Mouse (Mus musculus) midbrain, embryonic 12.5 days (tissue): ENCODE data around the gene Ube2v1. TPM values are rescaled to one million over a fixed set of nuclear protein-coding genes. Genes with fewer than 3 reads are reported as not detected.

Experiments
- ATAC-seq: fragments of 200-750 bp; cut with Nextera tagmentation; 2 replicates; pipeline ENCODE4 v1.8.0; 2017; ENCODE audit warnings: low read depth, moderate TSS enrichment, moderate library complexity; ENCODE audit not compliant: low FRiP score
- H3K27ac ChIP-seq: fragments of 300-500 bp; sonication (generic); replicated peaks from 2 replicates; pipeline ENCODE4 v1.5.1; 2016; ENCODE audit warnings: mild to moderate bottlenecking
- H3K27me3 ChIP-seq: fragments of 300-500 bp; sonication (generic); 2 replicates; pipeline ENCODE4 v1.6.1; 2016; ENCODE audit warnings: mild to moderate bottlenecking
- H3K36me3 ChIP-seq: fragments of 300-500 bp; sonication (generic); 2 replicates; pipeline ENCODE4 v1.6.1; 2016
- H3K4me1 ChIP-seq: fragments of 300-500 bp; sonication (generic); 2 replicates; pipeline ENCODE4 v1.6.1; 2016
- H3K4me2 ChIP-seq: fragments of 300-500 bp; sonication (generic); replicated peaks from 2 replicates; pipeline ENCODE4 v1.6.1; 2016; ENCODE audit warnings: mild to moderate bottlenecking, moderate library complexity
- H3K4me3 ChIP-seq: fragments of 300-500 bp; sonication (generic); 2 replicates; pipeline ENCODE4 v1.5.1; 2016; ENCODE audit warnings: mild to moderate bottlenecking
- H3K9ac ChIP-seq: fragments of 300-500 bp; sonication (generic); replicated peaks from 2 replicates; pipeline ENCODE4 v1.6.1; 2016; ENCODE audit warnings: mild to moderate bottlenecking, moderate library complexity
- H3K9me3 ChIP-seq: fragments of 300-500 bp; sonication (generic); 2 replicates; pipeline ENCODE4 v1.6.1; 2016; ENCODE audit warnings: mild to moderate bottlenecking
- WGBS: fragments of 180-500 bp; shearing (Covaris S2); methylation state at CpG from one replicate; pipeline ENCODE4 v1.1.7; 2016; 5-methylcytosine and 5-hydroxymethylcytosine counted together
- polyA plus RNA-seq: library from polyadenylated mRNA; unstranded; fragments of >200 nt; fragmentation: Nextera tagmentation; extraction: Ambion mirVana; gene quantifications from 2 replicates; pipeline ENCODE4 v1.2.1, GENCODE M21; 2016

Ube2v1 gene
- polyA plus RNA-seq, 1 experiment from 2014 or later: 322 TPM

DNA sequence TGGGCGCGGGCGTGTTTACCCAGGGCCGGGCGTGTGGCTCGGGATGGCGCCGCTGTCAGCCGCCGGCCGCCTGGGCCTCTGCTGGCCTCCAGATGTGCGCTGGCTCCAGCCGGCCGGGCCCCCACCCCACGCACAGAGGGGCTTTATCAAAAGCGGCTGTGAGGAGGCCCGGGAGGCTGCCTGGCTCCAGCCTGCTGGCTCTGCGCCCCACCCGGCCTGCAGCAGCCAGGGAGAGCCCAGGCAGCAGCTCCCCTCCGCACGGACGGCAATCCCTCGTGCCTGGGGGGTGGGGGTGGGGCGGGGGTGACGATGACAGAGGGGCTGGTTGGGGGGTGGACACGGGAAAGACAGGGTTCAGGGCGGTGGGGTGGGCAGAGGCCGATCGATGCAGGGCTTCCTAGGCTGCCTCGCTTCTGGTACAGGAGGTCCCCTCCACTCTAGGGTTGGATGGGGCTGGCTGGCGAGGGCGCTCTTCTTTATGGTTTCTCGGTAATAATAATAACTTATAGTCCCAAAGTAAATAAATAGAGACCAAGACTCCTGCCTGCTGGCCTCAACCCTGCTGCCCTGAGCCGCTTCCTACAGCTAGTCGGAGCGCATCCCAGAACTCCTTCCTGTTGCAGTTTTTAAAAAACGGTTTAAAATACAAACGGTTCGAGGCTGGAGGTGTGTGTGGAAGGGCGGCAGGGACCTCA is 34.3 kb downstream of the Ube2v1 start:
- WGBS: 27% methylated on average over 39 of the region's 40 CpGs
- Histone ChIP-seq H3K4me3 (peak overlapping the region; percentile 25), H3K27ac (0 out of 2 replicates have a peak overlapping the region, but pooled peaks have one; percentile 3), H3K36me3 (no peaks in the 10 kb centered on the region), H3K9ac (peak overlapping the region; percentile 43), H3K9me3 (no peaks in the 10 kb centered on the region), H3K27me3 (peaks cover 25% of the 10 kb centered on the region), H3K4me1 (peaks cover 21% of the 10 kb centered on the region), H3K4me2 (peak overlapping the region; percentile 47)
- peak; percentile 60; the same call in 1 of the 2 replicates for ATAC-seq

DNA sequence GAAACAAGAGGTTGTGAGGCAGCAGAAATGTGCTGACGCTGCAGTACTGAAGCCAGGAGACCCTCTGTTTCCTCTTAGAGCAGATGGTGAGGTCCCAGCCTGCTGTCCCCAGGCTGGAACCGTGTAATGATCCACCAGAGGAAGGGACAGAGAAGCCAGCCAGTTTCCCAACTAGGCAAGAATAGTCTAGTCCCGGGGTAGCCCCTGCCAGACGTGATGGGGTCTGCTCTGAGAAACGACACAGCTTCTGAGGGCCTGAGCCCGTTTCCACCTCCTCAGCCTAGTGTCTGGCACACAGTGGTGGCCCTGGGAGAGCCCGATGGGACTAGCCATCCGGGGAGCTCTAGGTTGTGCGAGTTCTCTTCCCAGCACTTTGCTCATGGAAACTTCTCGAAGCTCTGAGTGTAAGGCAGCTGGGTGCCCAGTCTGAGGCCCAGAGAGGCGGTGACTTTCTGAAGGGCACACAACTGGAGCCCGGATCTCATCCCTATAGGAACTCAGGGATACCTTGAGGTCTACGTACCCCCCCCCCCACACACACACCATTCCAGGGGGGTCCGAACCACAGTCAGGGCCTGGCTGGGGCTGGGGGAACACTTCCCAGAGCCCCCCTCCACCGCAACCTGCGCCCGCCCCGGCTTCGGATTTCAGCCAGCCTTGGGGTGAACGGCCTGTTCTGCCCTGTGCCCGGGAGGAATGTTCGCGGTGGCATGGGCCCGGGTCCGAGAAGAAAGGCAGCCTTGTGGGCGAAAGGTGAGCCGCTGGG is 35.0 kb downstream of the Ube2v1 start:
- WGBS: 50% methylated on average over 27 of the region's 27 CpGs

DNA sequence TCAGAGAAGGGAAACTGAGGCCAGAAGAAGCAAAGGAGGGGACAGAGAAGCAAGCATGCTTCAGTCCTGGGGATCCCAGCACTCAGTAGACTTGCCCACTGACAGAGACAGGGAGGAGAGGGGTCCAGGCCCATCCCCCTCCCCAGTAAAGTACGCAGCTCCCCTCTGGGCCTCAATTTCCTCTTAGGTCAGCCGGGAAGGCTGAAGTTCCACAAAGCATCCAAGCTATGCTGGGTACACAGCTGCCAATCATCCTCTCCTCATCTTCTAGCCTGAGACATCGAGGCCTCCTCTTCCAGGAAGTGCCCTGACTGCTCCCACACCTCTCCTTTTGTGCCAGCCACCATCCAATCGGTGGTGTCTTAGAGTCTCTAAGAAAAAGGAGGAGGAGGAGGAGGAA is 35.6 kb downstream of the Ube2v1 start:
- H3K9me3 ChIP-seq: no peaks in the 10 kb centered on the region
- WGBS: 49% methylated on average over 3 of the region's 4 CpGs
- H3K4me3 ChIP-seq: no peak overlapping the region
- no peak overlapping the region for H3K9ac ChIP-seq
- H3K27me3 ChIP-seq: peaks cover 25% of the 10 kb centered on the region
- no peak for ATAC-seq
- peaks cover 21% of the 10 kb centered on the region for H3K4me1 ChIP-seq
- H3K4me2 ChIP-seq: no peak overlapping the region
- no peaks in the 10 kb centered on the region for H3K36me3 ChIP-seq
- 0 out of 2 replicates have a peak overlapping the region, but pooled peaks have one; percentile 4 for H3K27ac ChIP-seq

More for the DNA sequence above, 35.0 kb downstream of the Ube2v1 start:
- Histone ChIP-seq H3K4me3 (peak overlapping the region; percentile 25), H3K9me3 (no peaks in the 10 kb centered on the region), H3K36me3 (no peaks in the 10 kb centered on the region), H3K9ac (peak overlapping the region; percentile 43), H3K4me1 (peaks cover 21% of the 10 kb centered on the region), H3K4me2 (peak overlapping the region; percentile 47), H3K27me3 (peaks cover 25% of the 10 kb centered on the region), H3K27ac (0 out of 2 replicates have a peak overlapping the region, but pooled peaks have one; percentile 39)
- ATAC-seq: no peak

DNA sequence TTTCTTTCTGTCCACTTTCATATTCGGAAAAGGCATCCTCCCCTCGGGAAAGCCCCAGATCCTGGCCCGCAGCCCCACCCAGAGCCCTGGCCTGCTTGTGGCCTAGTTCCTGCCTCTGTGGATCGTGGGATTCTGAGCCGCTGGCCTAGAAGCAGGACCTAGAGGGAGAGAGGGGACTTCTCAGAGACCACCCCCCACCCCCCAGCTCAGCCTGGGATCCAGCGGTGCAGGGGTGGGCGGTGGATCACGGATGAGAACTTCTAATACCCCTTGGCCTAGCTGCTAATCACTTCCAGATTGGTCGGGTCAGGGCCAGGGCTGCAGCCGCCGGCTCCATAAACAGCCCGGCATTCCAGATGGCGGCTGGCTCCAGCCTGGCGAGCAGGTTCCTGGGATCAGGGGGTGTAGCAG is 36.1 kb downstream of the Ube2v1 start:
- Histone ChIP-seq H3K27ac (peak overlapping the region; percentile 4; the same call in 1 of the 2 replicates), H3K27me3 (peaks cover 25% of the 10 kb centered on the region), H3K4me1 (peaks cover 21% of the 10 kb centered on the region), H3K4me3 (no peak overlapping the region), H3K9ac (0 out of 2 replicates have a peak overlapping the region, but pooled peaks have one; percentile 0), H3K9me3 (no peaks in the 10 kb centered on the region), H3K36me3 (no peaks in the 10 kb centered on the region), H3K4me2 (no peak overlapping the region)
- WGBS: 53% methylated on average over 14 of the region's 14 CpGs
- no peak for ATAC-seq

DNA sequence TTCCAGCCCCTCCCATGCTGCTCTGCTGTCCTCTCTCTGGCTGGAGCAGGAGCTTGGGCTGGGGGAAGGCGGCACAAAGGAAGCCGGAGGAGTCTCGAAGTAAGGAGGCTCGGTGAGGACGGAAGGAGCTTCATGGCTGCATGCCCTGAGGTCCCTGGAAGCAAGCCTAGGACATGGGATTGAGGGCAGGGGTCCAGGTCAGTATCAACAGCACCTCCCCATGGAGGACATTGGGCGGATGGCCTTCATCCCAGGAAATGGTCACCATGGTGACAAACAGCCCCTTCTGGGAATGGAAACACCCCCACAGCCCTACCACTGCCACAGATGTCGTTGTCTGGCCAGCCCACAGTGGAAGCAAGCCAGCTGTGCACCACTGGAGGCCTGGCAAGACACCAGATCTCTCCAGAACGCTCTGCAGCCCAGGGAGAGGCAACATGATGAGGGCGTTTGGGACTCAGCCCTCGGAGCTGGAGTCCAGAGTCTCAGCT is 37.4 kb downstream of the Ube2v1 start:
- ATAC-seq: no peak
- no peaks in the 10 kb centered on the region for H3K9me3 ChIP-seq
- no peak overlapping the region for H3K4me2 ChIP-seq
- H3K36me3 ChIP-seq: no peaks in the 10 kb centered on the region
- no peak overlapping the region for H3K9ac ChIP-seq
- 31% methylated on average over 10 of the region's 10 CpGs for WGBS
- peaks cover 21% of the 10 kb centered on the region for H3K4me1 ChIP-seq
- peaks cover 27% of the 10 kb centered on the region for H3K27me3 ChIP-seq
- no peak overlapping the region for H3K4me3 ChIP-seq
- no peak overlapping the region for H3K27ac ChIP-seq

DNA sequence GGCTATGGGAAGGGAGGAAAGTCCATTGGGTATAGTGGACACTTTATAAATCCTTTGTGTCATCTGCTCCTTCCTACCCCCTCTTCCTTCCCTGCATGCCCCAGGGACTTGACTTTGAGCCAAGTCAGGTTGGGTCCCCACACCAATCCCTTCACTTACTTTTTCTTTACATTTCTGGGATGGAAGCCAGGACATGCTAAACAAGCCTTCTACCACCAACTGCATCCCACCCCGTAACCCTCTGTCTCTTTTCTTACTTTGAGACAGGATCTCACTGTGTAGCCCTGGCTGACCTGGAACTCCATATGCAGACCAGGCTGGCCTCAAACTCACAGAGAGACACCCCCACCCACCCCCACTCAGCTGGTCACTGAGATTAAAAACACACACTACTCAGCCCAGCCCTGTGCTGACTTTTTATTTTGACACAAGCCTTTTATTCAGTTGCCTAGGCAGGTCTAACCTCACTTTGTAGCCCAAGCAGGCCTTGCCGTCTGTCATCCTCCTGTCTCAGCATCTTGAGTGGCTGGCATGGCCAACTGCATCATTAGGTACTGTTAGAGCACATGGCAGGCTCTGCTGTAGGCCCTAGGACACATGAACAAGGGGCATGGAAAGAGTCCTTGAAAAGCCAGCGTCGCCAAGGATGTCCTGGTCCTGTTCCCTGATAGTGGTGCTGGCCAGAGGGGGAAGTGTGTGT is 38.2 kb downstream of the Ube2v1 start:
- Histone ChIP-seq H3K27ac (no peak overlapping the region), H3K9me3 (no peaks in the 10 kb centered on the region), H3K4me2 (no peak overlapping the region), H3K27me3 (peaks cover 33% of the 10 kb centered on the region), H3K4me3 (no peak overlapping the region), H3K9ac (no peak overlapping the region), H3K36me3 (no peaks in the 10 kb centered on the region), H3K4me1 (peaks cover 27% of the 10 kb centered on the region)
- ATAC-seq: no peak
- 80% methylated on average over 4 of the region's 4 CpGs for whole genome bisulfite sequencing

DNA sequence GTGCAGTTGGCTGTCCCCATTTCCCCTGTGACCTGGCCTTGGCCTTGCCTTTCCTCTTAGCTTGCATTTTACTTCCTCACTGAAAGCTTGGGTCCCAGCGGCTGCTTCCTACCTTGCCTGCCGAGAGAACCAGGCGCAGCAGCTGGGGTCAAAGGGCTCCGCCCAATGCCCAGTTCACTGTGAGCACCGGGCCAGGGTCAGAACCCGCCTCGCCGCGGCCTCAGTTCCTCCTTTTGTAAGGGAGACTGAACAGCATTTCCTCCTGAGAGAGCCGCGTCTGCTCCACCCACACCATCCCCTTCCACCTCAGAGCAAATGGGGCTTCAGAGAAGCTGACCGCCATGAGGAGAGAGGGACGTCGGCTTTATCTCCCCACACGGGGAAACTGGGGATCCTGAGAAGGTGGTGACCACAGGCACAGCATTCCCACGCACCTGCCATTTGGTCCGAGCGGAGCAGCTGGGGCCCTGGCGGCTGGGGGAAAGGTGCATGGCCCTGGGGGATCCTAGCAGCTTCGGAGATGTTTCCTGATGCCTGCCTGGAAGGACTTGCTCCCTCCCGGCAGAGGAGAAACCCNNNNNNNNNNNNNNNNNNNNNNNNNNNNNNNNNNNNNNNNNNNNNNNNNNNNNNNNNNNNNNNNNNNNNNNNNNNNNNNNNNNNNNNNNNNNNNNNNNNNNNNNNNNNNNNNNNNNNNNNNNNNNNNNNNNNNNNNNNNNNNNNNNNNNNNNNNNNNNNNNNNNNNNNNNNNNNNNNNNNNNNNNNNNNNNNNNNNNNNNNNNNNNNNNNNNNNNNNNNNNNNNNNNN is 42.9 kb downstream of the Ube2v1 start:
- H3K36me3 ChIP-seq: no peaks in the 10 kb centered on the region
- H3K4me2 ChIP-seq: peak overlapping the region; percentile 7; the same call in 1 of the 2 replicates
- no peak overlapping the region for H3K9ac ChIP-seq
- 16% methylated on average over 21 of the region's 21 CpGs for WGBS
- H3K27ac ChIP-seq: no peak overlapping the region
- ATAC-seq: no peak
- no peak overlapping the region for H3K4me3 ChIP-seq
- peaks cover 15% of the 10 kb centered on the region; the same call in 1 of the 2 replicates for H3K4me1 ChIP-seq
- peaks cover 11% of the 10 kb centered on the region; the same call in 1 of the 2 replicates for H3K27me3 ChIP-seq
- no peaks in the 10 kb centered on the region for H3K9me3 ChIP-seq

DNA sequence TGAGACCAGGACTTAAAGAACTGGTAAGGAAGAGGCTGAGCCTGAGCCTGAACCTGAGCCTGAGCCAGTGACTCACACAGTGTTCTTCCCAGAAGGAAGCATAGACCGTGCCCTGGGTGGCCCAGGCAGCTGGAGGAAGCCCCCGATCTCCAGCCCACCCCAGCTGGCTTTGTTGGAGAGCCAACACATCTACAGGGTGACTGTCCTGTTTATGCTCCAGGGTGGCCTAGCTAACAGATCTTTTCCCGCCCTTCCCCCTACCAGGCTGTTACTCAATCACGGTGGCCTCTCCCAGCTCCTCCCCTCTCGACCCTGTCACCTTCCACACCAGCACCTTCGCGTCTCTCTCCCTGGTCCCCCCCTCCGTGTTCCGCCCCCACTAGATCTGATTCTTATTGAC is 44.9 kb downstream of the Ube2v1 start:
- Histone ChIP-seq H3K4me1 (peaks cover 24% of the 10 kb centered on the region), H3K9ac (no peak overlapping the region), H3K27me3 (peaks cover 11% of the 10 kb centered on the region; the same call in 1 of the 2 replicates), H3K4me3 (no peak overlapping the region), H3K9me3 (no peaks in the 10 kb centered on the region), H3K27ac (no peak overlapping the region), H3K4me2 (no peak overlapping the region), H3K36me3 (no peaks in the 10 kb centered on the region)
- ATAC-seq: no peak
- WGBS: 26% methylated on average over 9 of the region's 9 CpGs

DNA sequence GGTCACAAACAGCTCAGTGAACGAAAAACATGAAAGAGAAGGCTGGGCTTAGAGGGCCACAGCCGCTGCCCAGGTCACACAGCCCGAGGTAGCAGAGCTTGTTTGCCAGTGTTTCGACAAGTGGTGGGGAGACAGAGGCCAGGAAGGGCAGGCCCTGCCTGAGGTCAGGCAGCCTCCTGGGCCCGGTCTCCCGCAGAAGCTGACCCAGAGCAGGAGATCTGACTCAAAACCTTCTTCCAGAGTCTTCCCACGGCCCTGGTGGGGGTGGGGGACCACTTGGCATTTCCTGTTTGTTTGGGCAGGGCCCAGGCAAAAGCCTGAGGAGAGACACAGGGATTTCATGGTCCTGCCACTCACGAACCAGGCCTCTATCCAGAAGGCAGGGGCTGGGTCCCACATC is 45.9 kb downstream of the Ube2v1 start:
- 22% methylated on average over 8 of the region's 8 CpGs for WGBS
- no peak overlapping the region for H3K4me3 ChIP-seq
- no peaks in the 10 kb centered on the region for H3K9me3 ChIP-seq
- 0 out of 2 replicates have a peak overlapping the region, but pooled peaks have one; percentile 15 for H3K27ac ChIP-seq
- H3K4me1 ChIP-seq: peaks cover 24% of the 10 kb centered on the region
- H3K27me3 ChIP-seq: peaks cover 11% of the 10 kb centered on the region; the same call in 1 of the 2 replicates
- H3K4me2 ChIP-seq: no peak overlapping the region
- H3K9ac ChIP-seq: no peak overlapping the region
- H3K36me3 ChIP-seq: no peaks in the 10 kb centered on the region
- no peak for ATAC-seq

DNA sequence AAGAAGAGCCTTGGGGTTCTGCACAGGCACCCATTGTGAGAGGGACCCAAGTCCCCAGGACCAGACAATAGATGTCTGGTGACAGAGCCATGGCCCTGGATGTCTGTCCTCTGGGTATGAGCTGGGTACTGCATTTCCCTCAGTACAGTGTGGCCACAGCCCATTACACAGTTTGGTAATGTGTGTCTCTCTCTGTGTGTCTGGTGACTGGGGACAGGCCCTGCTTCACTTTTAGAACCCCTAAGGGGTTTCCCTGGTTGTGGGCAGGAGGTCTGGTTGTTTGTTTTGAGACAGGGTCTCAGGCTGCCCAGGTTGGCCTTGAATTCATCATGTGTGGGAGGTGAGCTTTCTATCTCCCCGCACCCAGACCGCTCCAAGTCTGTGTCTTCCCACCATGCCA is 46.6 kb downstream of the Ube2v1 start:
- WGBS: 95% methylated on average over 2 of the region's 2 CpGs
- Histone ChIP-seq H3K4me3 (no peak overlapping the region), H3K9me3 (no peaks in the 10 kb centered on the region), H3K36me3 (no peaks in the 10 kb centered on the region), H3K9ac (no peak overlapping the region), H3K27me3 (peaks cover 11% of the 10 kb centered on the region; the same call in 1 of the 2 replicates), H3K27ac (no peak overlapping the region), H3K4me2 (no peak overlapping the region), H3K4me1 (peaks cover 24% of the 10 kb centered on the region)
- no peak for ATAC-seq
